Mouse (Mus musculus) left cerebral cortex, adult 9 months (tissue): ENCODE measurements around the gene Cyp1a2.

ENCODE experiments used
- DNase-seq, 2 experiments: peaks; one replicate each; pipeline ENCODE4 v3.0.0; 2022; ENCODE audit warnings: low spot score in 2 of 2

Cyp1a2 gene

GRCm38 (mm10) chr9:57646551-57647103, 36.9 kb downstream of the Cyp1a2 start:
- DNase-seq = no peak

GRCm38 (mm10) chr9:57644944-57645893, 38.3 kb downstream of the Cyp1a2 start:
- DNase-seq = peak; percentile 63 to 91

- no peak for DNase-seq
Observed at GRCm38 (mm10) chr9:57644442-57644943, 39.0 kb downstream of the Cyp1a2 start.

GRCm38 (mm10) chr9:57643856-57644180, 39.7 kb downstream of the Cyp1a2 start:
- no peak for DNase-seq

GRCm38 (mm10) chr9:57643169-57643855, 40.2 kb downstream of the Cyp1a2 start:
- DNase-seq = no peak

- no peak for DNase-seq
Observed at GRCm38 (mm10) chr9:57641775-57642550, 41.5 kb downstream of the Cyp1a2 start.

GRCm38 (mm10) chr9:57641022-57641421, 42.5 kb downstream of the Cyp1a2 start:
- DNase-seq = no peak

GRCm38 (mm10) chr9:57640384-57640783, 43.1 kb downstream of the Cyp1a2 start:
- peak in 1 of 2 experiments; percentile 46 for DNase-seq

- DNase-seq = no peak
Observed at GRCm38 (mm10) chr9:57639661-57640328, 43.7 kb downstream of the Cyp1a2 start.

- DNase-seq = no peak
Observed at GRCm38 (mm10) chr9:57638651-57639459, 44.6 kb downstream of the Cyp1a2 start.

GRCm38 (mm10) chr9:57637741-57638322, 45.7 kb downstream of the Cyp1a2 start:
- no peak for DNase-seq

- no peak for DNase-seq
Observed at GRCm38 (mm10) chr9:57637272-57637671, 46.2 kb downstream of the Cyp1a2 start.

GRCm38 (mm10) chr9:57633481-57634024, 50.0 kb downstream of the Cyp1a2 start:
- peak; percentile 47 to 58 for DNase-seq

GRCm38 (mm10) chr9:57629118-57629874, 54.2 kb downstream of the Cyp1a2 start:
- peak in 1 of 2 experiments; percentile 75 for DNase-seq

- DNase-seq = no peak
Observed at GRCm38 (mm10) chr9:57628717-57629116, 54.8 kb downstream of the Cyp1a2 start.

- DNase-seq = no peak
Observed at GRCm38 (mm10) chr9:57627892-57628291, 55.6 kb downstream of the Cyp1a2 start.

GRCm38 (mm10) chr9:57627191-57627590, 56.3 kb downstream of the Cyp1a2 start:
- no peak for DNase-seq
